Mouse (Mus musculus) heart, embryonic 11.5 days (tissue): ENCODE data around the gene Lipt2. TPM values are rescaled to one million over a fixed set of nuclear protein-coding genes. Genes with fewer than 3 reads are reported as not detected.

Experiments
- ATAC-seq: fragments of 200-750 bp; cut with Nextera tagmentation; replicated peaks from 2 replicates; pipeline ENCODE4 v1.8.0; 2017; ENCODE audit warnings: moderate library complexity; ENCODE audit not compliant: insufficient number of reproducible peaks, low FRiP score, low TSS enrichment
- H3K27ac ChIP-seq: fragments of 300-500 bp; sonication (generic); 2 replicates; pipeline ENCODE4 v1.5.1; 2014; ENCODE audit warnings: mild to moderate bottlenecking, low read depth, low read length
- H3K27me3 ChIP-seq: fragments of 300-500 bp; sonication (generic); 2 replicates; pipeline ENCODE4 v1.6.1; 2014; ENCODE audit warnings: mild to moderate bottlenecking, low read length, mixed read lengths; ENCODE audit not compliant: control insufficient read depth, insufficient read depth
- H3K36me3 ChIP-seq: fragments of 300-500 bp; sonication (generic); 2 replicates; pipeline ENCODE4 v1.6.1; 2014; ENCODE audit warnings: mild to moderate bottlenecking, low read length, moderate library complexity, mixed read lengths; ENCODE audit not compliant: control insufficient read depth, insufficient read depth
- H3K4me1 ChIP-seq: fragments of 300-500 bp; sonication (generic); 2 replicates; pipeline ENCODE4 v1.6.1; 2014; ENCODE audit warnings: low read length; ENCODE audit not compliant: control insufficient read depth, insufficient read depth
- H3K4me2 ChIP-seq: fragments of 300-500 bp; sonication (generic); 2 replicates; pipeline ENCODE4 v1.6.1; 2014; ENCODE audit warnings: mild to moderate bottlenecking, moderate library complexity
- H3K4me3 ChIP-seq: fragments of 300-500 bp; sonication (generic); 2 replicates; pipeline ENCODE4 v1.5.1; 2014; ENCODE audit warnings: low read depth, low read length
- H3K9ac ChIP-seq: fragments of 300-500 bp; sonication (generic); 2 replicates; pipeline ENCODE4 v1.6.1; 2014; ENCODE audit warnings: mild to moderate bottlenecking, low read depth, low read length, moderate library complexity
- H3K9me3 ChIP-seq: fragments of 300-500 bp; sonication (generic); replicated peaks from 2 replicates; pipeline ENCODE4 v1.6.1; 2016; ENCODE audit warnings: low read length; ENCODE audit not compliant: control insufficient read depth
- WGBS: fragments of 180-500 bp; shearing (Covaris S2); extraction: QIAGEN DNeasy Blood & Tissue Kit; methylation state at CpG from one replicate; pipeline ENCODE4 v1.1.7; 2014; ENCODE audit not compliant: insufficient replicate concordance; 5-methylcytosine and 5-hydroxymethylcytosine counted together
- polyA plus RNA-seq: library from polyadenylated mRNA; unstranded; fragments of >200 nt; fragmentation: Nextera tagmentation; extraction: Ambion mirVana; gene quantifications from 2 replicates; pipeline ENCODE4 v1.2.1, GENCODE M21; 2014

Gene Lipt2
- polyA plus RNA-seq, 1 experiment from 2014 or later = 12.8 TPM

DNA sequence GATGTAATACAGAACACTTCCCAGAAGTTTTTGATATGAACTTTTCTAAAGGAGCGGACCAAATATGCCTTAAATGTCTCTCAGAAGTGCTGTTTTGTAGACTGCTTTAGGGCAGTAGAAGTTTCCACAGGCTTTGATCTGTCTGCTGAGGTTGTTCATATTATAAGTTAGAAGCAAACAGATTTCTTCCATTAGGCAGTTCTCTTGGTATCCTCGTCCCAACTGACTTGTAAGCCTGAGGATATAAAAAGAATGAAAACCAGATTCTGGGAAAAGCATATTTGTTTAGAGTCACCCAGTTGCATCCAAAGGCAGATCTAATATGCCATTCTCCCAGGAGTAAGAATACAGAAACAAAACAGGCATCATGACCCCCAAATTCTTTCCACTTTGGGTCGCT lies 42.1 kb downstream of the Lipt2 start:
- Histone ChIP-seq H3K4me1 (no peaks in the 10 kb centered on the region), H3K9ac (no peak overlapping the region), H3K27ac (no peak overlapping the region), H3K9me3 (no peaks in the 10 kb centered on the region), H3K27me3 (no peaks in the 10 kb centered on the region), H3K36me3 (no peaks in the 10 kb centered on the region), H3K4me2 (no peak overlapping the region), H3K4me3 (no peak overlapping the region)
- ATAC-seq = no peak
- 83% methylated on average over 3 of the region's 3 CpGs for WGBS

DNA sequence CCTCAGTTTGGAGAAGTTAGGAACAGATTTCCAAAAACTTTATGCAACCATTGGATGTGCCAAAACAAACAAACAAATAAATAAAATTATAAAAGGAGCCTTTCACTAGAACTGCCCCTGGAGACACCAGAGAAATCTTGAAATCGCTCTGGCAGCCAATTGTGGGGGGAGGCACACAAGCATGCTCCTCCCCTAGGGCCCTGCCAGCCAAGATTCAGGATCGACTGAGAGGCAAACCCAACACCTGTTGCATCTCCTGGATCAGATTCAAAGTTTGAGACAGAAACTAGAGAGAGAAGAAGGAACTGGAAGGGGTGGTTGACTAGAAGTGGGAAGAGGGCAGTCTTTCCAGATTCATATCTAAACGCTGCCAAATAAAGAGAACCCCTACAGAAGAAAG lies 44.5 kb downstream of the Lipt2 start:
- Histone ChIP-seq H3K27me3 (no peaks in the 10 kb centered on the region), H3K4me1 (peaks cover 11% of the 10 kb centered on the region), H3K27ac (no peak overlapping the region), H3K9me3 (no peaks in the 10 kb centered on the region), H3K36me3 (no peaks in the 10 kb centered on the region), H3K4me2 (no peak overlapping the region), H3K9ac (no peak overlapping the region), H3K4me3 (no peak overlapping the region)
- 65% methylated on average over 3 of the region's 3 CpGs for WGBS
- no peak for ATAC-seq

DNA sequence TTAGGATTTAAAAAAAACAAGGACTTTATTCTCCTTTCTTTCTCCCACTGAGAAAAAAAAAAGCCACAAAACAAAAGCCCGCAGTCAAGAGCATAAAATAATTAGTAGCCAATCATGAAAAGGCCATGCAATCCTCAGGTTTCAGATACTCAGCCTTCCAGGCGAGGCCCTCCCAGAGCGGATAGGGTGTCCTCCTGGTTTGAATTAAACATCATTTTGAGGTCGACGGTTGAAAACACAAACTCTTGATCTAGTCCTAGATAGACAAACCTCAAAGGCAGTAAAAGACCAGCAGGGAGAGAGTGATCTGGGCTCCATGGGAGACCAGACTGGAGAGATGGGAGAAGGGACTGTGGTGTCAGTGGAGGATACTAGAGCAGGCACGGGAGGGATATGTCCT lies 45.8 kb downstream of the Lipt2 start:
- H3K9me3 ChIP-seq = no peaks in the 10 kb centered on the region
- WGBS = 75% methylated on average over 6 of the region's 6 CpGs
- H3K36me3 ChIP-seq = no peaks in the 10 kb centered on the region
- no peak overlapping the region for H3K9ac ChIP-seq
- no peak overlapping the region for H3K27ac ChIP-seq
- no peak overlapping the region for H3K4me2 ChIP-seq
- peaks cover 11% of the 10 kb centered on the region for H3K4me1 ChIP-seq
- no peaks in the 10 kb centered on the region for H3K27me3 ChIP-seq
- no peak overlapping the region for H3K4me3 ChIP-seq
- no peak for ATAC-seq

DNA sequence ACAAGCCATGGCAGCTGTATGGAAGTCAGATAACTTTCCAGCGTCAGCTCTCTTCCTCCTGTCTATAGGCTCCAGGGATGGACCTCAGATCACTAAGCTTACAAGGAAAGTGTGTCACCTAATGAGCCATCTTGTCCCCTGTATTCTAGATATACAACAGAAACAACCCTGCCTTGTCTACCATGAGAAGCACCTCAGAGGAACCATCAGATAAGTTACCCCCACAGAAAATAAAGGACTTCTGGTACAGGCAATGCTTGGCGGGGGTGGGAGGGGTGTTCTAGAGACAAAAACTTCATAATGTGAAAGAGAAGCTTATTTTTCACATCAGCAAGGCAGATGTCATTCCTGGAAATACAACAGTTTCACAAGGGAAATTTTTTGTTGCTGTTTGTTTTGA lies 47.1 kb downstream of the Lipt2 start:
- WGBS = 81% methylated on average over 2 of the region's 2 CpGs

DNA sequence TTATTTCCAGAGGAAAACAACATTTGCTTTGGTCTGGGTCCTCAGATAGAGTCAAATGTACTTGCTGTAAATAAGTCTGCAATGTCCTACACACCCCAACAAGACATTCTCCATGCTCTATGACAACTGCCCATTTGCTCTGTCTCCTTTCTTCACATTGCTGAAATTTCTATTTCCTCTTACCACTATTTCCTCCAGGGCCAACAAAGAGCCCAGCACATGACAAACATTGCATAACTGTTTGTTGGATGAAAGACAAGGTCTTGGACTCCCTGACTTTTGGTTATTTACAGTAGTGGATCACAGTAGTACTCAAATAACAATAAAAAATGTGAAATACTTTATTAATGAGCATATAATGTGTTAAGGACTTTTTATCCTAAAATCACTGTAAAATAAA lies 48.8 kb downstream of the Lipt2 start:
- Histone ChIP-seq H3K9me3 (no peaks in the 10 kb centered on the region), H3K4me2 (no peak overlapping the region), H3K9ac (no peak overlapping the region), H3K4me1 (peaks cover 11% of the 10 kb centered on the region), H3K4me3 (no peak overlapping the region), H3K36me3 (no peaks in the 10 kb centered on the region), H3K27me3 (no peaks in the 10 kb centered on the region), H3K27ac (no peak overlapping the region)
- no peak for ATAC-seq

More for the DNA sequence above, 47.1 kb downstream of the Lipt2 start:
- Histone ChIP-seq H3K36me3 (no peaks in the 10 kb centered on the region), H3K4me1 (peaks cover 11% of the 10 kb centered on the region), H3K27me3 (no peaks in the 10 kb centered on the region), H3K9me3 (no peaks in the 10 kb centered on the region), H3K9ac (no peak overlapping the region), H3K4me3 (no peak overlapping the region), H3K27ac (no peak overlapping the region), H3K4me2 (no peak overlapping the region)
- no peak for ATAC-seq

Other genes with a start within 250 kb of the Lipt2 start
- gene Rnf169, start 178.8 kb upstream of the Lipt2 start, polyA plus RNA-seq = 4.3 and 4.7 TPM in 2 replicates
- gene Chrdl2, start 153.1 kb upstream of the Lipt2 start, polyA plus RNA-seq = 0.10 TPM in 1 of 2 replicates, not detected in the other
- 44.6 and 50.6 TPM in 2 replicates for gene Pold3, start 37.7 kb upstream of the Lipt2 start, polyA plus RNA-seq
- gene Kcne3, start 17.2 kb downstream of the Lipt2 start, polyA plus RNA-seq = 5.7 and 5.9 TPM in 2 replicates
- gene Pgm2l1, start 68.1 kb downstream of the Lipt2 start, polyA plus RNA-seq = 2.2 and 2.6 TPM in 2 replicates
- gene P4ha3, start 126.2 kb downstream of the Lipt2 start, polyA plus RNA-seq = 16.2 and 17.5 TPM in 2 replicates
- 20.4 and 22.7 TPM in 2 replicates for gene C2cd3, start 213.0 kb downstream of the Lipt2 start, polyA plus RNA-seq
- 56.4 and 62.2 TPM in 2 replicates for gene Ppme1, start 213.0 kb downstream of the Lipt2 start, polyA plus RNA-seq